Mouse (Mus musculus): ENCODE data around the gene Nme7.

- TF ChIP-seq CTCF (IDR thresholded peaks at IDR 0.05; ENCODE audit: low read depth): peak; percentile 99
- no peak for TF ChIP-seq EP300 (optimal IDR thresholded peaks at IDR 0.05)
Observed at GRCm38 (mm10) chr1:164316697-164317096, 12.8 kb downstream of the Nme7 start.
